Mouse (Mus musculus) cerebellum, adult 9-11 months (tissue): ENCODE data around the gene Stk26.

Experiments used
- DNase-seq: peaks from one replicate; pipeline ENCODE4 v3.0.0; 2022

Stk26 gene

DNA sequence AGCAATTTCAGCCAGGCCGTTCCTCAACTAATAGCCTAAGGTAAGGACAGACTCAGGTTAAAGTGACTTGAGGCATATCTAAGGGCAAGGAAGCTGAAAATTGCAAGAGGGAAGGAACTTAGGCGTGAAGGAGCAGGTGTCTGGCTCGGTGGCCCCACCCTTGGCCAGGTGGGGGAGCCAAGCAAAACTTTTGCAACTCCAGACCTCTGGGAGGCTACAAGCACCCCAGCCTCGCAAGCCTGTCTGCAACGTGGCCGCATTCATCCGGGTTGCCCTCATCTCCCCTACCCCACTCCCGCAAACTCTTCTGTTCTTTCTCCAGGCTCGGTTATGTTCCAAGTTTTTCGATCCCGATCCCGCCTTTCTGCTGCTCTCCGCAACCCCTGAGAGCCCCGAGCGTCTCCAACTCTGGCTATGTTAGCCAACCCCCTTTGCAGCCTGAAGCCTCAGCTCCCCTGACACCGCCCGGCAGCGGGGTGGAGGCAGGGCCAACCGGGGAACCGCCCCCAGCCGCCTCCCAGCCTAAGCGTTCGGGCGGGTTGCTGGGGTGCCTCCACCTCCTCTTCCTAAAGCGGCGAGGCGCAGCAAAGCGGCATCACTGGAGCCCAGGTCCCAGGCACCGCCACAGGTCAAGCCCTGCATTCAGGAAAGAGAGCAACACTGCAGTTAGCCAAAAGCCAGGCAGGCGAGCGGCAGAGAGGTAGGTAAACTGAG, at the start of gene Stk26:
Stk26 (plus strand) TSS at position 201 of the 714 bp plus-strand sequence.
- peak; percentile 7 for DNase-seq

DNA sequence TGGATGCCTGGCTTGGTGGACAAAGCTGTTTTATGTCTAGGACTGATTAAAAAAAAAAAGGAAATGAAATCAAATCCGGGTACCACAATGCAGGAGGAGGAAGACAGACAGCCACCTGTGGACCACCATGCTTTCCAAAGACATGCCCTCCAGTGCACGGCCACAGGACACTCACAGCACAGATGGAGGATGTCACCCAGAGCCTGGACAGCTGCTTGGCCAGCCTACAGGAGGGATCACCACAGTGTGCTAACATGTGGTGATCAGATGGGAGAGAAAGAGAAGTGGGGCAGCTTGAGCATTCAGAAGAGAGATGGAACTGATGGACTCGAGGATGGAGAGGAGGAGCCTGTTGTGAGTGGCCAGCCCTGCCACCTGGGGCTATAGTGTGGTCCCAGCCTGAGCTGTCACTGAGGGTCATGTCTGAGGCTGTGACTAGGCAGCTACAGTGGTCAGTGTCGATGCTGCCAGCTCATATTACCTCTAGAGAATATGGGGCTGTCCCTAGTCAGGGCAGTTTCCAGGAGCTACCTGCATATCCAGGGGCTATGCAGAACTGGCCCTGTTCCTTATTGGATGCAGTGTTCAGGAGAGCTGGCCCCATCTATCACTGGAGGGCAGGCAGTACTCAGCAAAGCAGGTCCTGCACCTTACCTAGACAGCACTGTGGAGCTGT, 47.7 kb upstream of the Stk26 start:
- DNase-seq = no peak

DNA sequence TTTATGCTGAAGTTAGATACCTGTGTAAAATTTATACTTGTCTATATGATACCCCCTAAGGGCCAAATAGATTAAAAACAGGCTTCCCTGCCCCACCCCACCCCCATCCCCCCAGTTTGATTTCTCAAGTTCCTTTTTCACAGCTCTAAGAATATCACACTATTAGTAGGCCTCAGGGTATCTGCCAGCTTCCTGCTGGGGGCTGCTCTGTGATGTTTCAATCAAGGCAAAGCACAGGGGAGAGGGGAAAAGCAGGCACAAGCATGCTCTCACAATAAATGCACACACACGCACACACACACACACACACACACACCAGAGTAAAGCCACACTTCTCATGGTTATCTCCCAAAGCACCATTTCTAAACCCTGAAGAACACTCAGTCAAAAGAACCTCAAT, 43.0 kb upstream of the Stk26 start:
- DNase-seq = no peak

DNA sequence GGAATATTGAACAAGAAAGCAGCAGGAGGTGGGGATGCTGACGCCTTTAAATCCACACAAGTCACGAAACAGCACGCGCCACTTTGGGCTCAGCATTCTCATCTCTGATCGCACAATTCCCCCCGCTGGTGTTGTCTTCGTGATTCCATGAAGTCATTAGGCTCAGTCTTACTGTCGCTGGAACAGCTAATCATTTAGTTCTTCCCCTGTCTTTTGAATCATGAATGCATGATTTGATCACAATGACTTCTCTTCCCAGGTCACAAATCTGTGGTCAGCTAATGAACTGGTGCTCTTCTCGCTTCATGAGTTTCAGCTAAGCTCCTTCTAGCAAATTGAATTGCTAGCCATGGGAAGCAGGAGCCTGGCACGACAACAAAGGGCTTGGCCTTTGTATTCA, 42.3 kb upstream of the Stk26 start:
- no peak for DNase-seq

DNA sequence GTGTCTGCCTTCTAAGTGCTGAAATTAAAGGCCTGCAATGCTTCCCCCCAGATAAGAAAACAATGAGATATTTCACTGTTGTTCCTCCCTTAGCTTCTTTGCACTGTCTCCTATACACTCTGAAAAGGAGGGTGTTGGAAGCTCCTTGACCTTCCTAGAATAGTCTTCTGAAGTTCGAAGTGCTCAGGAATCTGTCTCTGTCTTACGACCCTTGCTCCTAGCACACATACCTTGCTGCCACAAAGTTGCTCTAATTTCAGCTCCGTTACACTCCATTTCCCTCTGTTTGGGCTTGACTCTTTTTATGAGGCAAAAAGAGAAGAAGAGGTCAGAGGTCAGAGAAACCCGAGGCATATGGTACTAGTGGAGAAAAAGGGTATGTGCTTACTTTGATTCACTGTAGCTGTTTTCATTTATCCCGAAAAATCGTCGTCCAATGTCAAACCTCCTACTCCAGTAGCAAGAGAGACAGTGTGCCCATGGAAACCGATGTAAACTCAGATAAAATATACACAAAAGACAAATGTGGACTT, 41.1 kb upstream of the Stk26 start:
- no peak for DNase-seq

DNA sequence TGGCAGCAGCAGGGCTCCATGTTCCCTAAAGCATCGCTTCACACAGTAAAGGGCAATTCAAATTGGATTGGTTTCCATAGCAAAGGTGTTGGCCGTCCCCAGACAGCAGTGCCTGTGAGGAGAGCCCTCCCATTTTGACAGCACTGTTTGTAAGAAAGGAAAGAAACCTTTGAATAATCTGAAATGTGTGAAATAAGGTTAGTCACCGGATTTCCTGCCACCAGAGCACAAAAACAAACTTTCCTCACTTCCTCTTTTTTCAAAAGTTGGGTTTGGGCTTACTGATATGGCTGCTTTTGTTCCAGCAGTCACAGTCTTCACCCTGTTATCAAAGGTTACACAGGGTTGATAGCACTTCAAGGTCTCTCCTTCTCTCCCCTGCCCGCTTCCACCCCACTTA, 35.2 kb upstream of the Stk26 start:
- no peak for DNase-seq

DNA sequence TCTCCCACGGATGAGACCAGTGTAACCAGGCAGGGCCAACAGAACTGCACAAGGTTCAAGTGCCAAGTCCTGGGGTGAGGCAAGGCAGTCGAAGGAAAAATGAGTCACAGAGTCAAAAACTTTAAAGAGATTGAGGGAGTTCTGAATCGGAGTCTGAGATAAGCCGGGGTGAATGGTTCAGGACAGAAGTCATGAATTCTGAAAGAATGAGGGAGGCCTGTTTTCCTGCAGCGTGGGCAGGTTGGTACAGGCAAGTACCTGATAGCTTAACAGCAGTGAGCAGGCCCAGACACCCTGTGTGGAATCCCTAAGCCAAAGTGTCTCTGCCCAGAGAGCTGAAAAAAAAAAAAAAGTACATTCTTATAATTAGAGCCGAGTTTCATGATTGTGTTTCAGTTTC, 17.0 kb upstream of the Stk26 start:
- no peak for DNase-seq

DNA sequence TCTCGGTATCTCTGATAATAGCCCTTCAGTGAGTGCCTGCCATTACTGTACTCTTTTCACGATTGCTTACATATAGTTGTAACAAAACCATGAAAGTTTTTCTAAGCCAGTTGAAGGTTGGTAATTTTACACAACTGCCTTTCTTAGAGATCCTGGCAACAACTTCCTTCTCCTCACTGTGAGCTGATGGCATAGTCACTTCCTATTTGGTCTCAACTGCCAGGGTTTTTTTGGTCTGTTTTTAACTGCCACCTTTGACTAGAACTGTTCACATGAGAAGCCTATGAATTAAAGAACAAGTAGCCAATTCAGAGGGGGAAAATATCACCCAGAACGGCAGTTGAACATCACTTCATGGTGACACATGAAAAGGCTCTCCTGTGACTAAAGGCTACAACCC, 5.3 kb upstream of the Stk26 start:
- DNase-seq = no peak

DNA sequence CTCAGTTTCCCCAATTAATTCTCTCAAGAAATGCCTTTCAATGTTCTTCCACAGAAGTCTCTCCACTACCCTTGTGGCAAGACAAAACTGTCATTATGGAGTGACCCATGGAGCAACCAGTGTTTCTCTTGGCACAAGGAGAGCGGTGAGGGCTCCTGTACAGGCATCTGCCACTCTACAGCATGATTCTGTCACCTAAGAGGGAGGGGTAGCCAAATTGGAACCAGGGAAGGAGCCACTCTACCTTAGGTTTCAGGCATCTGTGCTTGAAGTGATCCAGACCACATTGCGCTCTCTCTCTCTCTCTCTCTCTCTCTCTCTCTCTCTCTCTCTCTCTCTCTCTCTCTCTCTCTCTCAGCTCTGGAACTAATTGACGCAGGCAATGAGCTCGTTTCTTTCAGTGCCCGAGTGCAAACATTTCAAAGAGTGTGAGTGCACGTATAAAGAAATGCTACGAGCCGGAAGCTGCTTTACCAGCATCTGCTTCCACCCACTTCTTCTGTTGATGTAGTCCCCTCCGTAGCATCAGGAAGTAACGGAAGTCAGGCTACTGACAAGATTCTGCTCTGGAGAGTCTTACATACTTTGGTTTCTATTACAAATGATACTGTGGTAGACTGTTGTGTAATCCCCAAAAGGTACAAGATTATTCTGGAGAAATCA, 4.7 kb upstream of the Stk26 start:
- DNase-seq = no peak

DNA sequence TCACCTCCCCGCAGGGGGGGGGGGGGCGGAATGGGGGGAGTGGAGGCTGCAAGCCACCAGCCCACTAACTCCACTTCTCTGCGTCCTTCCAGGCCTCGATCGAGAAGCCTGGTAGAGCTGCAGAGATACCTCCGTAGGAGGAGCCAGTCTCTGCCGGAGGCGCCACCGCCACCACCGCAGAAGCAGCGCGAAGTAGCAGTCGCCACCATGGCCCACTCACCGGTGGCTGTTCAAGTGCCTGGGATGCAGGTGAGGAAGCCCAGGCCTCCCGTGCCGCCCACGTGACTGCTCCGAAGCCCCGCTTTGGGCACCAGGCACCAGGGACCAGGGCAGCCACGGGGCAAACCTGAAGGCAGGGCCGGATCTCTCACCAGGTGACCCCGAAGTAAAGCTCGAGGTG, 740 bp downstream of the Stk26 start:
- DNase-seq = peak; percentile 2

DNA sequence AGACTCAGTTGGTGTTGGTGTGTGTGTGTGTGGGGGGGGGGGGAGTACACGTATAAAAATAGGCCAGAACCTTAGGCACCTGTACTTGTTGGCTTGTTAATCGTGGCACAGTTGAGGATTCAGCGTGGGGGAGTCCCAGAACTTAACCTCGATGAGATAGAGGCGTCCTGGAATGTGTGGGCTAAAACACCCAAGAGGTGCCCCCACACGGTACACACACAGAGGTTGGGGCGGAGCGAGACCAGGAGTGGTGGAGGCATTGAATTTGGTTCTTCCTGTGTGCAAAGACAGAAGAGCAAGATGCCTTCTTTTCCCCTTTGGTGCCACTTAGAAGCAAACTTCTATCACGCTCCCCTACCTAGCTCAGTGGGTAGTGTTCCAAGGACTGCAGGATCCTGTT, 1.2 kb downstream of the Stk26 start:
- no peak for DNase-seq

DNA sequence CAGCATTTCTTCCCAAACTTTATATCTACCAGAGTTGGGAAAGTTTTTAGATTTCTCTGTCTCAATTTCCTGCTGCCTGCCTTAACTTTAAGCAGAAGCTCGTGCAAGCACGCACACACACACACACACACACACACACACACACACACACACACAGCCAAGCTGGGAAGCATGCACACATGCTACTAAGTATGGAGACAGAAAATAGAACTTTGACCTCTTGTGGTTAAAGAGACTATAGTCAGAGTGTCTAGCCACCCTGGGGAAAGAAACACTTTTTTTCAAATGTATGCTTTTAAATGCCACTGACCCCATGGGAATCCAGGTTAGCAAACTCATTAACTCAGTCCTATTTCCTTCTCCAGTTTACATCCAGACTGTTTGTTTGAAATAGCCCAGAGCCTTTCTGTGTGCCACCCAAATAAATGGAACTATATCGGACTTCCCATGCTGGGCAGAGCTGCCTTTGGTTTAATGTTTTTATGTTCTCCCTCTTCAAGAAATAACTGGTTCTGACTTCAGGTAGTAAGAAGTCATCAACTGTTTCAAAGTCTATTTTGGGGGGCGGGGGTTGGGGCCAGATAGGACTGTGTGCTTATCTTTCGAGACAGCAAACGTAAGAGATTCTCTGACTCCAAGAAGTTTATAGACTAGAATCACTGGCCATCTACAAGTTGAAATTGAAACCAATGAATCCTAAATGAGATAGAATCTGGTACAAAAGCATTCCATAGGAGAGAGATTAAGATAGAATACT, 9.8 kb downstream of the Stk26 start:
- DNase-seq = no peak

DNA sequence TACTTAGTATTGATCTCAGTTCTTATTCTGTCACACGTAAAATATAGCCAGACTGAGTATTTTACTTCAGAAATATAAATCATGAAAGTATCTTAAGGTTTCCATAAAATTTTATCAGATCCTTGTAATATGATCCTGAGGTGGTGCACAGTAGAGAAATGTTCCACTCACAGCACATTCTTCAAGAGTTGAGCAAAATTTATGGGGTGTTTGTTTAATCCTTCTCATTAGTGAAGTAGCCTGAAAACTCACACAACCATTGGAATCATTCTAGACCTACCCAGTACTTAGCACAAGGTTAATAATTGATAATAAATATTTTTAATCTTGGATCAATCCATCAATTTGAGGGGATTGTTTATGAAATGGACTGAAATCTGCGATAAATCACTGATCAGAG, 22.9 kb downstream of the Stk26 start:
- DNase-seq = no peak

DNA sequence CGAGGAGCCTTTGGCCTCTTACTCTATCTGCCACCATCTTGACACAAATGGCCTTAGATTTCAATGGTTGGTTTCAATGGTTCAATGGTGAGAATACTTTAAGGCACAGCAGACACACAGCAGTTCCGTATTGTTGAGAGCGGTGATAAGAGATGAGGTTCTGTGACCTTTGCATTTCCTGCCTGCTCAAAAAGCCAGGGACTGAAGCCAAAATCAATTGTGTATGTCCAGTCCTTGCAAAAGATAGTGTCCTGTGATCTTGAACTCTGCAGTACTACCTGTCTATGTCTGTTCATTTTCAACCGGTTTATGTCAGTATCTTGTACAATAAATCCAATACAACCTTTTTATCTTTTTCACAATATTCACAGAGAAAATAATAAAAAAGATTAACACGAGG, 23.9 kb downstream of the Stk26 start:
- no peak for DNase-seq

DNA sequence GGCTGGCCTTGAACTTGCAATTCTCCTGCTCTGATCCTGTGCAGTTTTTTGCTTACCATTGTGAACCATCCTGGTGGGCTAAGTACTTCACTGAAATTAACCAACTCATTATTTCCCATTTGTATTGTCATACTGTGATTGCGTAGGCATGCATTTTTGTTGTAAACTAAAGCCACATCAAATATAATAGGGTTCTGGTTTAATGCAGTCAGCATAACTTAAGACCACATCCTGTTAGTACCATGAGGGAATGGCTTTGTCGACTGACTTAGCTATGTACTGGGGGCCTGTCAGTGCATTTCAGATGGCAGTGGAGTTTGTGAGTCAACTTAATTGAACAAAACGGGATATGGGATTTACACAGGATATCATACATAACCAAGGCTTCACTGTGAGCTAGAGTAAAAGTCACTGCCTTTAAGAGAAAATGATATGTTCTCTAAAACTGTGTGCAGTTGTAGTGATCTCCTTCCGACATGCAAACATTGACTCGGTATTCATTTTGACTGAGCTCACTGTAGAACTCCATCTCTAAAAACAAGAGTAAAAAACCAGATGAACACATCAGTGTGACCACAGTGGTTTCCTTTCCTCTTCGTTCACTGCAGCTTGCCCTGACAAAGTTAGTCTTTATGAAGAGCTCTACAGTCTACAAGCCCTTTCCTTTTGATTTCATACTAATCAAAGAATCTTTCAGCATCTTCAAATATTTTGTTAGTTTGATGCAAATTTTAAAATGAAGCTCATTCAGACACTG, 33.6 kb downstream of the Stk26 start:
- DNase-seq = no peak

DNA sequence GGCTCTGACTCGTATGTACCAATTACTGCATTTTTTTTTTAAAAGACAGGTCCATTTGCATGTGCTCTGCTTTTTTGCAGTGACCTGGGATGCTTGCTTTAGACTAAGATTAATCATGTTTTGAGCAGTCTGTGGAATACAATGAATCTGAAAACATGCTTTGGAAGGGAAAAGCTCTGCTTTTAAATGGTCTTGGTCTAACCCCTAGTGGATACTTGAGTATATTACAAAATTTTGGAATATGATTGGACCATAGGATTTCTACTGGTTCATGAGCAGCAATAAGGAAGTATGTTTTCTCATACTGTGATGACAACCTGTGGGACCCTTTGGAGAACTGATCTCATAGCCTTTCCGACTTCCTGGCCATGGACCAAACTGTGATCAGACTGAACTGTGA, 47.2 kb downstream of the Stk26 start:
- DNase-seq = no peak

DNA sequence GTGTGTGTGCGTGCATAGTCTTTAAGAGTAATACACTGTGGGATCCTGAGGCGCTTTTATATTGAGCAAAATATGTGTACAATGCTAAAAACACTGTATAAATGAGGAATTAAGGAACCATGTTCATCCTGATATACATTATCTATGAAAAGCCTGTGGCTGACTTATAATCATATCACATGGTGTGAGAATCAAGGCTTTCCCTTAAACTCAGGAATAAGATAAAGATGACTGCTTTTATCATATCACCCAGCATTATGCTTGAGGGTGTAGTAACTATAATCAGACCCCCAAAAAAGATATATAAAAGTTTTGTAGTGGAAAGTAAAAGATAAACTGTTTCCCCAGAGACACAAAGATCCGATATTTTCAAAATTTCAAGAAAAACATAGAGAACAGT, 62.6 kb downstream of the Stk26 start:
- no peak for DNase-seq

DNA sequence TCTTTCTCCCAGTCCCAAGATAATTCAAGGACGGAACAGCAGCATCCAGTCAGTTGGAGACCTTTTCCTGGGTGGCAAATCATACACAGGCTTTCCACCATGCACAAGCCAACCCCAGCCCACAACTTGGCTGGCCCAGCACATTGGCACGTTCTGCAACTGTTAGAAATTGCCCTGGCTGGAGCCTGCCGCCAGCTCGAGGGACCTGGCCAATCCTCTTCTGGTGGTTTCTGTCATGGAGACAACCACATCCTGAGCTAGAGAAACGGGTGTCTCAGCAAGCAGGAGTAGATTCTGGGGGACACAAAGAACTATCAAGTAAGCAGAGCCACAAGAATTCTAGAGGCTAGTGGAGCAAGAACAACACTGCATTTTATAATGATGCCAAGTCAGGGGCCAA, 69.1 kb downstream of the Stk26 start:
- no peak for DNase-seq

DNA sequence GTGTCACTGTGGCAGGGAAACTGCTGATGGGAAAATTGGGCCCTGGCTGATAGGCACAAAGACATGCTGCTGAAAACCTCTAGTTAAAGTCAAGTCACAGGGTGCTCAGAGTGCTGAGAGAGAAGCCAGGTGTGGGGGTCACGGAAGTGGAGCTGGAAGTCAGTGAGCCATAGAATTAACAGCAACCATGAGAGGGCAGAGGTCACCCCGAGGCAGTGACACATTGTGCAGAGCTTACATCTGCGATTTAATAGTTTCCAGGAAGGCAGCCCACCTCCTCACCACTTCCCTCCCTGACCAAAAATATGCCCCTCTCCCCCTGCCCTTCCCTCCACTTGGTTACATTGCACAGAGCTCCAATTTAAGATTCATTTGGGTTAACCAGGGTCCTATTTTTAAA, 76.5 kb downstream of the Stk26 start:
- no peak for DNase-seq

DNA sequence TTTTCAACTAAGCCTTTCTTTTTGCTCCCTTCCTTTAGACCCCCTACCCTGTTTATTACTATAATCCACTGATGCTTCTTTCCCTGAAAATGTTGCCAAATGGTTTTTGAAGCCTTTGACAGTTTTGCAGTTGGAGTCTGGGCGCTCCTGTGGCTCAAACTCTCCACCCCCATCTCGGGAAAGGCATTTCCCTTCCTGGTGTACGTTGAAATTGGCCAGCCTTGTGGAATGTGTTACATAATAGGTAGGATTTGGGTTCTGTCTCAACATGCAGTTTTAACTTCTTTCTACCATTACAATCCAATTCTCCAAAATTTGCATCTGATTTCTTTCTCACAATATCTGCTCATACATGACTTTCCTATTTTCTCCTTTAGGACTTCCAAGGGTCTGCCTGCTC, 77.9 kb downstream of the Stk26 start:
- no peak for DNase-seq

DNA sequence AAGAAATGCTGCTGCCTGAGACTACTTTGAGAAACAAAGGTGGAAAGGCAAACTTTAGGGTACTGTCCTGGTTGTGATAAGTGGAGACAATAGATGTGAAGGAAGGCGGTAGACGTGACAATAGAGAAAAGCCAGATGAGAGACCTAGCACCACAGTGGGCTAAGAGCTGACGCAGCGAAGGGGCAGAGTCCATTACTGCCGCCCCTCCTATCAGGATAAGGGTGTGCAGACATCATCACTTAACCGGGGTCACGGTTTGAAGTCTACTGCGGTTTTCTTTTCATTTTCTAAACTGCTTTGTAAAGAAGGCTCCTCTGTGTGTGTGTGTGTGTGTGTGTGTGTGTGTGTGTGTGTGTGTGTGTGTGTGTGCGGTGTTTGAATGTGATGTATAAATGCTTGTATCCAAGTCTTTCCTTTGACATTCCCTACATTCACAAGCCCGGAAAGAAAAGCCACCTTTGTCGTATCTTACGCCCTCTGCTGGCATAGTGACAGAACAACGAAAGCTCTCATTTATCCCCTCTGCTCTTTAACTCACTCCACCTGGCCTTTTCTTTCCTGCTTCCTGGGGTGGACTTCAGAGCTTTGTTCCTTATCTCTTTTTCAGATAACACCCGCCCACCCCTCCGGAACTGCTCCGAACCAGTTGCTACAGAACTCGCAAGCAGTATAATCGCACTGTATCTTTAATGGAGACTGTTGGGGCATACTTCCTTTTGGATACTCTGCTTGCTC, 84.0 kb downstream of the Stk26 start:
- peak; percentile 1 for DNase-seq
